Mouse (Mus musculus): ENCODE data around the gene Mrpl43. TPM values are rescaled to one million over a fixed set of nuclear protein-coding genes. Genes with fewer than 3 reads are reported as not detected.
A peak's percentile ranks its signal among the peaks of the same experiment; 100 is the strongest.

Mrpl43 gene
- total RNA-seq, 1 experiment: 62.7 TPM

DNA sequence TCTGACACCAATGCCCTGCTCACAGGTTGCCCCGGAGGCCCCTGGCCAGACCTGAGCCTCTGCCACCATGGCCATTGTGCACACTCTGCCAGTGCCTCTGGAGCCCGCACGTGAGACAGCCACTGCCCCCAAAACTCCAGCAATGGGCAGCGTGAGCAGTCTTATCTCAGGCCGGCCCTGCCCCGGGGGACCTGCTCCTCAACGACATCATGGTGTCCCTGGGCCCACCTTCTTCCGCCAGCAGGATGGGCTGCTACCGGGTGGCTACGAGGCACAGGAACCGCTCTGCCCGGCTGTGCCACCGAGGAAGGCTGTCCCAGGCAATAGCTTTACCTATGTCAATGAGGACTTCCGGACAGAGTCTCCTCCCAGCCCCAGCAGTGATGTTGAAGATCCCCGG is 15.1 kb upstream of the Mrpl43 start:
- no peak overlapping the region for H3K27ac ChIP-seq (ENCODE audit: insufficient read depth, low read depth, low read length, poor library complexity, severe bottlenecking)
- H3K36me3 ChIP-seq (ENCODE audit: control insufficient read depth, insufficient read depth, low read length, poor library complexity, severe bottlenecking): peaks cover 21% of the 10 kb centered on the region; the same call in 1 of the 2 replicates
- H3K4me3 ChIP-seq (ENCODE audit: insufficient read depth in 1 of 2, low read depth in 1 of 2, low read length in 2 of 2, poor library complexity in 1 of 2, severe bottlenecking in 1 of 2): no peak overlapping the region
- H3K4me1 ChIP-seq (ENCODE audit: control insufficient read depth in 2 of 2, insufficient read depth in 2 of 2, low read length in 2 of 2, poor library complexity in 1 of 2): peaks cover 2 to 26% of the 10 kb centered on the region in 2 experiments; a peak in 3 of 4 replicates
- no peak overlapping the region for H3K9ac ChIP-seq (ENCODE audit: insufficient read depth, low read depth, low read length, poor library complexity, severe bottlenecking)
- in situ Hi-C loops (cut with MboI; ENCODE audit: low sequenced_read_pairs in 2 of 2, unreplicated experiment in 2 of 2): no loop called here
- TF ChIP-seq ZNF384 (IDR thresholded peaks at IDR 0.05; ENCODE audit: low read depth, low read length): no peak
- TF ChIP-seq HCFC1 (IDR thresholded peaks at IDR 0.05; ENCODE audit: borderline replicate concordance, insufficient read depth, low read length): no peak
- no peak for TF ChIP-seq CHD2 (IDR thresholded peaks at IDR 0.05; ENCODE audit: low read depth, low read length)
- TF ChIP-seq ZC3H11A (IDR thresholded peaks at IDR 0.05; ENCODE audit: borderline replicate concordance, low read depth, low read length): no peak
- TF ChIP-seq MAFK (IDR thresholded peaks at IDR 0.05; ENCODE audit: insufficient read depth, low read depth, low read length): no peak
- no peak for DNase-seq (ENCODE audit: low read depth, low spot score)
- H3K9me3 ChIP-seq (ENCODE audit: control insufficient read depth, insufficient read depth, low read depth, low read length): no peaks in the 10 kb centered on the region

DNA sequence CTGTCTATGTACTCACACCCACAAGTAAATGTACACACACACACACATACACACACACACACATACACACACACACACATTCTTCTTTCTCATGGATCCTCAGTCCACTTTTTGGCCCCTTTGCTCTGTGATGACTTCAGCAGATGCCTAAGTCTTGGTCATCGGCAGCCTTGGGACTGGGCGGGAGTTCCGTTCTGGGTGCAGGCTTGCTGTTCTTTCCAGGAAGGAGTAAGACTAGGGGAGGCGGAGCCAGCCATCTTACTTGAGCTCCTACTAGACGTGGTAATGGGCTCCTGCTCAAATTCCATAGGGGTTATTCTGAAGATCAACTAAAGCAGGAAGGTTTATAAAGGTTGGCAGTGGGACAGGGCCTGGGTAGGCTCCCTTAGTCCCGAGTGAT is 14.1 kb upstream of the Mrpl43 start:
- Histone ChIP-seq H3K27ac (ENCODE audit: insufficient read depth, low read depth, low read length, poor library complexity, severe bottlenecking) (no peak overlapping the region), H3K4me3 (ENCODE audit: insufficient read depth in 1 of 2, low read depth in 1 of 2, low read length in 2 of 2, poor library complexity in 1 of 2, severe bottlenecking in 1 of 2) (no peak overlapping the region), H3K36me3 (ENCODE audit: control insufficient read depth, insufficient read depth, low read length, poor library complexity, severe bottlenecking) (peaks cover 13% of the 10 kb centered on the region; the same call in 1 of the 2 replicates), H3K9ac (ENCODE audit: insufficient read depth, low read depth, low read length, poor library complexity, severe bottlenecking) (no peak overlapping the region), H3K4me1 (ENCODE audit: control insufficient read depth in 2 of 2, insufficient read depth in 2 of 2, low read length in 2 of 2, poor library complexity in 1 of 2) (peaks cover under 1 to 24% of the 10 kb centered on the region in 2 experiments; a peak in 3 of 4 replicates), H3K9me3 (ENCODE audit: control insufficient read depth, insufficient read depth, low read depth, low read length) (no peaks in the 10 kb centered on the region)
- DNase-seq (ENCODE audit: low read depth, low spot score): no peak
- TF ChIP-seq CHD2 (IDR thresholded peaks at IDR 0.05; ENCODE audit: low read depth, low read length) (no peak), ZNF384 (IDR thresholded peaks at IDR 0.05; ENCODE audit: low read depth, low read length) (no peak), ZC3H11A (IDR thresholded peaks at IDR 0.05; ENCODE audit: borderline replicate concordance, low read depth, low read length) (no peak), HCFC1 (IDR thresholded peaks at IDR 0.05; ENCODE audit: borderline replicate concordance, insufficient read depth, low read length) (no peak), MAFK (IDR thresholded peaks at IDR 0.05; ENCODE audit: insufficient read depth, low read depth, low read length) (no peak)
- in situ Hi-C loops (cut with MboI; ENCODE audit: low sequenced_read_pairs in 2 of 2, unreplicated experiment in 2 of 2): no loop called here

GRCm38 (mm10) chr19:45018351-45018831 is 12.1 kb upstream of the Mrpl43 start:
- H3K27ac ChIP-seq (ENCODE audit: insufficient read depth, low read depth, low read length, poor library complexity, severe bottlenecking): no peak overlapping the region
- H3K36me3 ChIP-seq (ENCODE audit: control insufficient read depth, insufficient read depth, low read length, poor library complexity, severe bottlenecking): peaks cover 3% of the 10 kb centered on the region; the same call in 1 of the 2 replicates
- TF ChIP-seq ZC3H11A (IDR thresholded peaks at IDR 0.05; ENCODE audit: borderline replicate concordance, low read depth, low read length) (no peak), HCFC1 (IDR thresholded peaks at IDR 0.05; ENCODE audit: borderline replicate concordance, insufficient read depth, low read length) (no peak), MAFK (IDR thresholded peaks at IDR 0.05; ENCODE audit: insufficient read depth, low read depth, low read length) (no peak)
- no peak for DNase-seq (ENCODE audit: low read depth, low spot score)
- H3K9ac ChIP-seq (ENCODE audit: insufficient read depth, low read depth, low read length, poor library complexity, severe bottlenecking): peak overlapping the region; percentile 78
- peaks cover 8 to 17% of the 10 kb centered on the region in 2 experiments for H3K4me1 ChIP-seq (ENCODE audit: control insufficient read depth in 2 of 2, insufficient read depth in 2 of 2, low read length in 2 of 2, poor library complexity in 1 of 2)
- H3K4me3 ChIP-seq (ENCODE audit: insufficient read depth in 1 of 2, low read depth in 1 of 2, low read length in 2 of 2, poor library complexity in 1 of 2, severe bottlenecking in 1 of 2): peak overlapping the region; percentile 62 to 72
- in situ Hi-C loops (cut with MboI; ENCODE audit: low sequenced_read_pairs in 2 of 2, unreplicated experiment in 2 of 2): no loop called here
- no peaks in the 10 kb centered on the region for H3K9me3 ChIP-seq (ENCODE audit: control insufficient read depth, insufficient read depth, low read depth, low read length)

DNA sequence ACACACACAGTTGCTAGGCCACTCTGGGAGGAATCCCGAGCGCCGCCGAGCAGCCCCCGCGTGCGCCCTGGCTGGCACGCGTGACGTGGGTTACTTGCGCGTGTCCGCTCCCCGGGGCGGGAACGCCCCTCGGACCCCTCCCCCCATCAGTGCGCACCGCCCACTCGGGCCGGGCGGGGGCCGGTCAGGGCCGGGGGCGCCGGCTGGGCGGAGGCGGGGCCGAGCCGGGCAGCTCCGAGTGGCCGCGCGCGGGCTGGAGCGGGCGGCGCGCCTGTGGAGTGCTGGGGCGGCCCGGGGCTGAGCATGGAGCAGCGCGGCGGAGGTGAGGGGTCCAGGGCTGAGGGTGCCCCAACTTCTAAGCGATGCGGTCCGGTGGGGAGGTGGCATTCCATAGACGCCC is 11.7 kb upstream of the Mrpl43 start:
- Histone ChIP-seq H3K9me3 (ENCODE audit: control insufficient read depth, insufficient read depth, low read depth, low read length) (no peaks in the 10 kb centered on the region), H3K4me3 (ENCODE audit: insufficient read depth in 1 of 2, low read depth in 1 of 2, low read length in 2 of 2, poor library complexity in 1 of 2, severe bottlenecking in 1 of 2) (peak overlapping the region; percentile 62 to 72), H3K9ac (ENCODE audit: insufficient read depth, low read depth, low read length, poor library complexity, severe bottlenecking) (peak overlapping the region; percentile 71), H3K4me1 (ENCODE audit: control insufficient read depth in 2 of 2, insufficient read depth in 2 of 2, low read length in 2 of 2, poor library complexity in 1 of 2) (peaks cover 13 to 17% of the 10 kb centered on the region in 2 experiments), H3K27ac (ENCODE audit: insufficient read depth, low read depth, low read length, poor library complexity, severe bottlenecking) (no peak overlapping the region), H3K36me3 (ENCODE audit: control insufficient read depth, insufficient read depth, low read length, poor library complexity, severe bottlenecking) (peaks cover 3% of the 10 kb centered on the region; the same call in 1 of the 2 replicates)
- TF ChIP-seq MAFK (IDR thresholded peaks at IDR 0.05; ENCODE audit: insufficient read depth, low read depth, low read length) (no peak), HCFC1 (IDR thresholded peaks at IDR 0.05; ENCODE audit: borderline replicate concordance, insufficient read depth, low read length) (no peak), ZNF384 (IDR thresholded peaks at IDR 0.05; ENCODE audit: low read depth, low read length) (no peak), ZC3H11A (IDR thresholded peaks at IDR 0.05; ENCODE audit: borderline replicate concordance, low read depth, low read length) (no peak), CHD2 (IDR thresholded peaks at IDR 0.05; ENCODE audit: low read depth, low read length) (no peak)
- in situ Hi-C loops (cut with MboI; ENCODE audit: low sequenced_read_pairs in 2 of 2, unreplicated experiment in 2 of 2): no loop called here
- DNase-seq (ENCODE audit: low read depth, low spot score): no peak
